Mouse (Mus musculus) limb, embryonic 15.5 days (tissue): ENCODE data around the gene Schip1. TPM values are rescaled to one million over a fixed set of nuclear protein-coding genes. Genes with fewer than 3 reads are reported as not detected.

Experiments used
- ATAC-seq: fragments of 200-750 bp; cut with Nextera tagmentation; 2 replicates; pipeline ENCODE4 v1.8.0; 2017; ENCODE audit warnings: low read depth, moderate TSS enrichment; ENCODE audit not compliant: insufficient number of reproducible peaks, low FRiP score, low TSS enrichment
- H3K27ac ChIP-seq: fragments of 300-500 bp; sonication (generic); 2 replicates; pipeline ENCODE4 v1.5.1; 2015; ENCODE audit warnings: moderate library complexity, mild to moderate bottlenecking, inconsistent platforms
- H3K27me3 ChIP-seq: fragments of 300-500 bp; sonication (generic); 2 replicates; pipeline ENCODE4 v1.6.1; 2015; ENCODE audit warnings: inconsistent platforms
- H3K36me3 ChIP-seq: fragments of 300-500 bp; sonication (generic); 2 replicates; pipeline ENCODE4 v1.6.1; 2015; ENCODE audit warnings: inconsistent platforms
- H3K4me1 ChIP-seq: fragments of 300-500 bp; sonication (generic); 2 replicates; pipeline ENCODE4 v1.6.1; 2015; ENCODE audit warnings: inconsistent platforms
- H3K4me2 ChIP-seq: fragments of 300-500 bp; sonication (generic); 2 replicates; pipeline ENCODE4 v1.6.1; 2015; ENCODE audit warnings: mild to moderate bottlenecking, inconsistent platforms
- H3K4me3 ChIP-seq: fragments of 300-500 bp; sonication (generic); 2 replicates; pipeline ENCODE4 v1.5.1; 2015; ENCODE audit warnings: mild to moderate bottlenecking, inconsistent platforms
- H3K9ac ChIP-seq: fragments of 300-500 bp; sonication (generic); 2 replicates; pipeline ENCODE4 v1.6.1; 2015; ENCODE audit warnings: inconsistent platforms
- H3K9me3 ChIP-seq: fragments of 300-500 bp; sonication (generic); 2 replicates; pipeline ENCODE4 v1.6.1; 2016; ENCODE audit warnings: inconsistent platforms
- WGBS: fragments of 180-500 bp; shearing (Covaris S2); methylation state at CpG from one replicate; pipeline ENCODE4 v1.1.7; 2015; 5-methylcytosine and 5-hydroxymethylcytosine counted together
- polyA plus RNA-seq: library from polyadenylated mRNA; unstranded; fragments of >200 nt; fragmentation: Nextera tagmentation; extraction: Ambion mirVana; gene quantifications from 2 replicates; pipeline ENCODE4 v1.2.1, GENCODE M21; 2015

The Schip1 gene
- polyA plus RNA-seq, 1 experiment from 2014 or later = 16.1 TPM

GRCm38 (mm10) chr3:68573226-68573624 lies 508.6 kb downstream of the Schip1 start:
- Histone ChIP-seq H3K4me1 (peaks cover 20% of the 10 kb centered on the region), H3K27me3 (peaks cover 20% of the 10 kb centered on the region; the same call in 1 of the 2 replicates), H3K4me3 (no peak overlapping the region), H3K4me2 (no peak overlapping the region), H3K9me3 (no peaks in the 10 kb centered on the region), H3K9ac (no peak overlapping the region), H3K27ac (no peak overlapping the region), H3K36me3 (no peaks in the 10 kb centered on the region)
- no peak for ATAC-seq
- 57% methylated on average over 3 of the region's 3 CpGs for WGBS

- no peak overlapping the region for H3K4me2 ChIP-seq
- peaks cover 20% of the 10 kb centered on the region; the same call in 1 of the 2 replicates for H3K27me3 ChIP-seq
- no peaks in the 10 kb centered on the region for H3K9me3 ChIP-seq
- ATAC-seq = no peak
- H3K4me1 ChIP-seq = peaks cover 20% of the 10 kb centered on the region
- H3K27ac ChIP-seq = no peak overlapping the region
- 42% methylated on average over 6 of the region's 8 CpGs for WGBS
- no peak overlapping the region for H3K9ac ChIP-seq
- H3K36me3 ChIP-seq = no peaks in the 10 kb centered on the region
- no peak overlapping the region for H3K4me3 ChIP-seq
Measured at GRCm38 (mm10) chr3:68574097-68574496, 509.5 kb downstream of the Schip1 start.

DNA sequence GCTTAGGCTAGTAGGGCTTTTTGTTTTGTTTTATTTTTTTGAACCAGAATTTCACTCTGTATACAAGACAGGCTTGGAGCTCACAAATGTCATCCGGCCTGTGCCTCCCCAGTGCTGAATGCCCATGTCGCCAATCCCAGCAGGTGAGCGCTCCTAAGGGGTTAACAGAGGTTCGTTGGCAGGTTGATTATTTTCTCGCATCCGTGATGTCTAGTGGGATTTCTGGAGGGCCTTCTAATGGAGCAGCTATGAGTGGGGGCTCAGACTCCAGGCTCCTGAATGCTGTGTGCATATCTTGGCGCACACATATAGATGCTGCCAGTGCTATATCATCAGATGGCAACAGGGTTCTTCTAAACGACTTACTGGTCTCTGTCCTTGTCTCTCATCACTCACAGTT lies 510.0 kb downstream of the Schip1 start:
- H3K27me3 ChIP-seq = peaks cover 20% of the 10 kb centered on the region; the same call in 1 of the 2 replicates
- no peak overlapping the region for H3K9ac ChIP-seq
- no peak overlapping the region for H3K27ac ChIP-seq
- no peak overlapping the region for H3K4me2 ChIP-seq
- ATAC-seq = no peak
- peaks cover 20% of the 10 kb centered on the region for H3K4me1 ChIP-seq
- H3K9me3 ChIP-seq = no peaks in the 10 kb centered on the region
- 67% methylated on average over 8 of the region's 8 CpGs for WGBS
- no peaks in the 10 kb centered on the region for H3K36me3 ChIP-seq
- H3K4me3 ChIP-seq = no peak overlapping the region

DNA sequence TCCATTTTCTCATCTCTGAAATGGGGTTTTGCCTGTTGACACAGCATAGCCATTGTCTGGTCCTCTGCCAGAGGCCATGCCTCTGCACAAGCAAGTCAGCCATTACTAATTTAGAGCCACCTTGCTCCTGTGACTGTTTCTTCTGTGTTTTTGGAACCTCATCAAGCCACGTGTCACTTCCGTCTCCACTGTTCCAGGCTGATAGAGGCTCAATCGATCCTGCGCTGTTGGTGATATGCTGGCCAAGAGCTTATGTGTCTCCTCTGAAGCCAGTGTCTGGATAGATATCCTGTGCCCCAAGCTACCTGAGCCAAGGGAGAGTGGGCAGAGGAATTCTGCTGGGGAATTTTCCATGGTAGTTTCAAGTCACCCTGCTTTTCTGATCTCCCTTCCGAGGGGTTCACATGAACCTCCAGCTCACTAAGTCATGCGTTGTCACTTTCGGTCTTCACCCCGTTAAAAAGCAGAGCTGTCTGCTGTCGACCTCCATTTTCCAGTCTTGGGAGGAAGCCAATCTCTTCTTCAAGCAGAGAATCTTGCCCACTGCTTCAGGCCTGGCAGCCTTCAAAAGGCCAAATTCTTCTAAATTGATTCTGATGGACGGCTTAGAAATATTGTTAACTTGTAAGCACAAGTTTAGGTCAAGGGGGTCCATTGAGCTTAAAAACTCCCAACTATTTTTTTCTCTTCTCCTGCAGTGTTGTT lies 511.2 kb downstream of the Schip1 start:
- ATAC-seq = no peak
- H3K27me3 ChIP-seq = peaks cover 20% of the 10 kb centered on the region; the same call in 1 of the 2 replicates
- no peak overlapping the region for H3K9ac ChIP-seq
- H3K27ac ChIP-seq = no peak overlapping the region
- no peak overlapping the region for H3K4me2 ChIP-seq
- 66% methylated on average over 10 of the region's 10 CpGs for WGBS
- H3K9me3 ChIP-seq = no peaks in the 10 kb centered on the region
- no peak overlapping the region for H3K4me3 ChIP-seq
- H3K36me3 ChIP-seq = no peaks in the 10 kb centered on the region
- peaks cover 20% of the 10 kb centered on the region for H3K4me1 ChIP-seq

- Histone ChIP-seq H3K27me3 (peaks cover 20% of the 10 kb centered on the region; the same call in 1 of the 2 replicates), H3K9ac (no peak overlapping the region), H3K36me3 (no peaks in the 10 kb centered on the region), H3K4me1 (peaks cover 20% of the 10 kb centered on the region), H3K27ac (no peak overlapping the region), H3K4me2 (no peak overlapping the region), H3K9me3 (no peaks in the 10 kb centered on the region), H3K4me3 (no peak overlapping the region)
- 14% methylated on average over 7 of the region's 7 CpGs for WGBS
- no peak for ATAC-seq
Measured at GRCm38 (mm10) chr3:68576431-68576830, 511.8 kb downstream of the Schip1 start.

- H3K4me3 ChIP-seq = no peak overlapping the region
- no peak overlapping the region for H3K27ac ChIP-seq
- H3K36me3 ChIP-seq = no peaks in the 10 kb centered on the region
- 44% methylated on average over 5 of the region's 5 CpGs for WGBS
- peaks cover 20% of the 10 kb centered on the region for H3K4me1 ChIP-seq
- no peaks in the 10 kb centered on the region for H3K9me3 ChIP-seq
- no peak overlapping the region for H3K4me2 ChIP-seq
- ATAC-seq = no peak
- H3K27me3 ChIP-seq = peaks cover 20% of the 10 kb centered on the region; the same call in 1 of the 2 replicates
- H3K9ac ChIP-seq = no peak overlapping the region
Measured at GRCm38 (mm10) chr3:68576948-68577347, 512.3 kb downstream of the Schip1 start.

- no peak for ATAC-seq
- H3K4me3 ChIP-seq = no peak overlapping the region
- no peaks in the 10 kb centered on the region for H3K9me3 ChIP-seq
- 57% methylated on average over 13 of the region's 13 CpGs for WGBS
- no peak overlapping the region for H3K27ac ChIP-seq
- H3K4me2 ChIP-seq = no peak overlapping the region
- H3K9ac ChIP-seq = no peak overlapping the region
- no peaks in the 10 kb centered on the region for H3K36me3 ChIP-seq
- peaks cover 8% of the 10 kb centered on the region; the same call in 1 of the 2 replicates for H3K27me3 ChIP-seq
- peaks cover 26% of the 10 kb centered on the region for H3K4me1 ChIP-seq
Measured at GRCm38 (mm10) chr3:68581591-68581990, 517.0 kb downstream of the Schip1 start.

GRCm38 (mm10) chr3:68582103-68582740 lies 517.6 kb downstream of the Schip1 start:
- Histone ChIP-seq H3K4me1 (peaks cover 27% of the 10 kb centered on the region), H3K4me2 (no peak overlapping the region), H3K9me3 (no peaks in the 10 kb centered on the region), H3K9ac (no peak overlapping the region), H3K4me3 (no peak overlapping the region), H3K36me3 (no peaks in the 10 kb centered on the region), H3K27me3 (0 out of 2 replicates have a peak, but pooled peaks cover 2% of the 10 kb centered on the region), H3K27ac (no peak overlapping the region)
- ATAC-seq = no peak
- 59% methylated on average over 12 of the region's 12 CpGs for WGBS

DNA sequence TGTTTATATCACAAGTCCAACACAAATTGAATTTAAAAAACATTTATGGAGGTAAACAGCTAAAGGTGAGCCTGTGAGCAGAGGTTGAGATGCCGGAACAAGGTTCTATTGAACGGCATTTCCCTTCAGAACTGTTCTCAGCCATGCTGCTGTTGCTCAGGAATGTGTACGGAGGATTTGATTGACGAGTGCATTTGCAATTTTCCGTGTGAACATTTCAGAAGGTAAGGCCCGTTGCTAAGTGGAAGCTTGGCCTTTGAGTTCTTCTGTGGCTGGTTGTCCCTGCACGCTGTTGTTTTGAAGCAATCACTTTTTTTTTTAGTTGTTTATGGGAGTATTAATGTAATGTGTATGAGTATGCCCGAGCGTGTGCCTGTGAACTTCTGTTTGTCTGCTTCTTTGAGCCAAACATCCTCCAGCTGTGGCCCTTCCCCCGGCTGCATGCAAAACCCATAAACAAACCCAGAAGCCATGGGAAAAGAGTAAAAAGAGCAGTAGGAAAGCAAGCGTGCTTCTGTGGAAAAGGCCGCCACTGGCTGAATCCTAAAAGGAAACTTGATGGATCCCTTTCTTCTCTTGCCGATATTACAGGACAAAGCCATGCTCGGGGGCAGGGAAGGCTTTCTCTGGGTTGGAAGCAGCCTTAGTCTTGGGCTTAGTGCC lies 518.6 kb downstream of the Schip1 start:
- no peak for ATAC-seq
- peak overlapping the region; percentile 22 for H3K4me2 ChIP-seq
- no peaks in the 10 kb centered on the region for H3K27me3 ChIP-seq
- H3K27ac ChIP-seq = no peak overlapping the region
- H3K4me1 ChIP-seq = peaks cover 29% of the 10 kb centered on the region
- no peaks in the 10 kb centered on the region for H3K9me3 ChIP-seq
- H3K36me3 ChIP-seq = no peaks in the 10 kb centered on the region
- WGBS = 8% methylated on average over 14 of the region's 14 CpGs
- no peak overlapping the region for H3K9ac ChIP-seq
- no peak overlapping the region for H3K4me3 ChIP-seq

DNA sequence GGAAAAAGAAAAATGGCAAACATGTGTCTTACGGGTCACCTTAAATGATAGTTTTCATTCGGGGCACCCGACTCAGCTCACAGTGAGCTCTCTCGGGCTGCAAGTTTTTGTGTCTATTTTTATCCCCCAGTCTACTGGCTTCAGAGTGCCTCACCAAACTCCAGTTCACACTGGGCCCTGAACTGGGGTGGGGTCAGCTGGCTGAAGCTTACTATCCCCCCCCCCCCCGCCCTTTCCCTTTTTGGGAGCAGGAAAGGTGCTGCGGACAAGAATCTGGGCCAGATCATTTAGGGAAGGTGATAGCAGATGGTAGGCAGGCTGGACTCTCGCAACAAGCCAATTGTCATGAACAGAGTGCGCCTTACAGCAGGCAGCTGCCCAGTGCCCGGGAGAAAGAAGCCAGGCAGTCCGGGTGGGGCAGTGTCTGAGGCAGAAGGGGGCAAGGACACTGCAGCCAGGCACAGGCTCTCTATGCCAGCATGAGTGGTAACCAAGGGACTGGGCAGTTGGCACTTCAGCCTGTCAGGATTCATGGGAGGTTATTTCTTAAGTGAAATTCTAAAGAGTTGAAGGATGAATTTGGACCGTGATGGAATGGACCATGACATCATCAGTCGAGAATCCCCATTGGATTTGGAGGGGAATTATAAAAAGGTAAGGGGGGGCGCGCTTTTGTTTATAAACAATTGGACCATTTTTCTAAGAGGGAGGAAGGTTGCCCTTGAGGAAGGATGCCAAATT lies 519.3 kb downstream of the Schip1 start:
- 47% methylated on average over 14 of the region's 14 CpGs for WGBS
- H3K9me3 ChIP-seq = no peaks in the 10 kb centered on the region
- ATAC-seq = peak; percentile 18; the same call in 1 of the 2 replicates
- H3K4me3 ChIP-seq = no peak overlapping the region
- H3K36me3 ChIP-seq = no peaks in the 10 kb centered on the region
- no peak overlapping the region for H3K9ac ChIP-seq
- H3K4me1 ChIP-seq = peaks cover 29% of the 10 kb centered on the region
- no peaks in the 10 kb centered on the region for H3K27me3 ChIP-seq
- no peak overlapping the region for H3K27ac ChIP-seq
- H3K4me2 ChIP-seq = no peak overlapping the region; the same call in 1 of the 2 replicates

DNA sequence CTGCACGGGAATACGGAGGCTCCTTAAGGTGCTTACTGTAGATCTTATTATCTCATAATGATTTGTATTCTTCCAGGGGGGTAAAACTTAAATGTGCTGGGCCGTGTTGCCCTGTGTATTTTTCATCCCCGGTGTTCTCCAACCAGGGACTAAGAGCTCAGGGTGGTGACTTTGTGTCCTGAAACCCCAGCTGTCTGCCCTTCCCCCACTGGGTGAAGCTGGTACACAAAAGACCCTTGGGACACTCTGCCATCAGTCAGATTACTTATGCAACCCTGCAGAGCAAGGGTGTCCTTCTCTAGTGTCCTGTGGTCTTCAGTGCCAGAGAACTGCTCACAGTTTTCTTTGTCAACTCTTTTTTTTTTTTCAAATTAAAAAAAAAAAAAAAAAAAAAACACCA lies 520.6 kb downstream of the Schip1 start:
- 0 out of 2 replicates have a peak, but pooled peaks cover 7% of the 10 kb centered on the region for H3K27me3 ChIP-seq
- H3K4me1 ChIP-seq = peaks cover 30% of the 10 kb centered on the region
- H3K36me3 ChIP-seq = no peaks in the 10 kb centered on the region
- no peak overlapping the region for H3K4me2 ChIP-seq
- no peaks in the 10 kb centered on the region for H3K9me3 ChIP-seq
- H3K27ac ChIP-seq = no peak overlapping the region
- H3K4me3 ChIP-seq = no peak overlapping the region
- ATAC-seq = no peak
- 64% methylated on average over 4 of the region's 4 CpGs for WGBS
- no peak overlapping the region for H3K9ac ChIP-seq
